Mouse (Mus musculus): ENCODE results near the gene Nostrin. TPM values are rescaled to one million over a fixed set of nuclear protein-coding genes. Genes with fewer than 3 reads are reported as not detected.

Nostrin gene
- total RNA-seq (2012; rRNA removed) (not detected in 2 replicates), polyA plus RNA-seq (2012; ENCODE audit: insufficient read depth in 1 of 2, insufficient read length in 2 of 2, low read depth in 1 of 2, low replicate concordance in 2 of 2, missing spikeins in 1 of 2) (under 1 TPM in 1 of 2 experiments, not detected in 1; 0.47 TPM)

- Histone ChIP-seq H3K4me1 (ENCODE audit: control insufficient read depth in 1 of 2, insufficient read depth in 2 of 2, low read length in 2 of 2) (no peaks in the 10 kb centered on the region), H3K4me3 (ENCODE audit: control insufficient read depth in 1 of 2, insufficient read depth in 1 of 2, low read depth in 2 of 2, low read length in 2 of 2) (no peak within 1 kb of the TSS), H3K27ac (ENCODE audit: control insufficient read depth, low read depth, low read length) (no peak within 1 kb of the TSS), H3K9ac (ENCODE audit: control insufficient read depth, low read depth, low read length, poor library complexity, severe bottlenecking) (no peak within 1 kb of the TSS), H3K27me3 (ENCODE audit: control insufficient read depth in 1 of 2, insufficient read depth in 2 of 2, low read length in 2 of 2) (no peaks in the 10 kb centered on the region), H3K79me2 (ENCODE audit: control insufficient read depth, insufficient read depth, low read length, poor library complexity) (no peaks in the 10 kb centered on the region), H3K36me3 (ENCODE audit: control insufficient read depth in 1 of 2, insufficient read depth in 2 of 2, low read length in 2 of 2) (no peaks in the 10 kb centered on the region), H3K9me3 (replicated peaks; ENCODE audit: insufficient read depth, low read length) (no peaks in the 10 kb centered on the region)
- TF ChIP-seq MEF2A (IDR thresholded peaks at IDR 0.05; ENCODE audit: extremely low read depth, insufficient replicate concordance, low read depth, low read length, poor library complexity, severe bottlenecking) (no peak), KAT2A (conservative IDR thresholded peaks at IDR 0.05; ENCODE audit: low read depth, low read length) (no peak), HCFC1 (IDR thresholded peaks at IDR 0.05; ENCODE audit: low read depth, low read length) (no peak), NELFE (IDR thresholded peaks at IDR 0.05; ENCODE audit: low read depth, low read length) (no peak), RCOR1 (IDR thresholded peaks at IDR 0.05; ENCODE audit: low read depth, low read length) (no peak), ZKSCAN1 (IDR thresholded peaks at IDR 0.05; ENCODE audit: low read depth, low read length) (no peak), NRF1 (IDR thresholded peaks at IDR 0.05; ENCODE audit: insufficient read depth, low read depth, low read length, poor library complexity, severe bottlenecking) (no peak), UBTF (IDR thresholded peaks at IDR 0.05; ENCODE audit: borderline replicate concordance, insufficient read depth, low read depth, low read length) (no peak), RAD21 (IDR thresholded peaks at IDR 0.05; ENCODE audit: low read depth, low read length) (no peak), TCF12 (IDR thresholded peaks at IDR 0.05; ENCODE audit: low read depth, low read length) (no peak), TAL1 (IDR thresholded peaks at IDR 0.05; ENCODE audit: low read length) (no peak), CHD1 (IDR thresholded peaks at IDR 0.05; ENCODE audit: low read depth, low read length) (no peak), MYC (IDR thresholded peaks at IDR 0.05; ENCODE audit: low read depth, low read length) (no peak), MYB (IDR thresholded peaks at IDR 0.05; ENCODE audit: low read depth, low read length) (no peak), POLR2AphosphoS2 (IDR thresholded peaks at IDR 0.05; ENCODE audit: low read length) (no peak)
- DNase-seq (ENCODE audit: low read depth, low spot score): no peak
These were observed at the start of gene Nostrin for GRCm38 (mm10) chr2:69135661-69136576. Nostrin (plus strand) TSS chr2:69135800.

- no peaks in the 10 kb centered on the region for H3K9me3 ChIP-seq (replicated peaks; ENCODE audit: insufficient read depth, low read length)
- no peak for DNase-seq (ENCODE audit: low read depth, low spot score)
- H3K4me3 ChIP-seq (ENCODE audit: control insufficient read depth in 1 of 2, insufficient read depth in 1 of 2, low read depth in 2 of 2, low read length in 2 of 2): no peak overlapping the region
- no peak overlapping the region for H3K9ac ChIP-seq (ENCODE audit: control insufficient read depth, low read depth, low read length, poor library complexity, severe bottlenecking)
- H3K36me3 ChIP-seq (ENCODE audit: control insufficient read depth in 1 of 2, insufficient read depth in 2 of 2, low read length in 2 of 2): no peaks in the 10 kb centered on the region
- no peak for TF ChIP-seq RAD21 (IDR thresholded peaks at IDR 0.05; ENCODE audit: low read depth, low read length)
- no peak for TF ChIP-seq MAFK (IDR thresholded peaks at IDR 0.05; ENCODE audit: borderline replicate concordance, low read depth, low read length)
- TF ChIP-seq GABPA (IDR thresholded peaks at IDR 0.05; ENCODE audit: low read depth, low read length): no peak
- no peaks in the 10 kb centered on the region; a peak in 1 of 4 replicates for H3K27me3 ChIP-seq (ENCODE audit: control insufficient read depth in 1 of 2, insufficient read depth in 2 of 2, low read length in 2 of 2)
- H3K27ac ChIP-seq (ENCODE audit: control insufficient read depth, low read depth, low read length): no peak overlapping the region
- no peaks in the 10 kb centered on the region for H3K4me1 ChIP-seq (ENCODE audit: control insufficient read depth in 1 of 2, insufficient read depth in 2 of 2, low read length in 2 of 2)
- H3K79me2 ChIP-seq (ENCODE audit: control insufficient read depth, insufficient read depth, low read length, poor library complexity): no peaks in the 10 kb centered on the region
These were observed 48.9 kb upstream of the Nostrin start for GRCm38 (mm10) chr2:69086505-69087260.
